Mouse (Mus musculus) 3T3-L1 (cell line): ENCODE data around the gene Wdr81.
A peak's percentile ranks its signal among the peaks of the same experiment; 100 is the strongest.

Experiments used
- DNase-seq: peaks from one replicate; pipeline ENCODE4 v3.0.0-alpha.2; 2015; ENCODE audit warnings: low read depth, low spot score

Wdr81 gene

DNA sequence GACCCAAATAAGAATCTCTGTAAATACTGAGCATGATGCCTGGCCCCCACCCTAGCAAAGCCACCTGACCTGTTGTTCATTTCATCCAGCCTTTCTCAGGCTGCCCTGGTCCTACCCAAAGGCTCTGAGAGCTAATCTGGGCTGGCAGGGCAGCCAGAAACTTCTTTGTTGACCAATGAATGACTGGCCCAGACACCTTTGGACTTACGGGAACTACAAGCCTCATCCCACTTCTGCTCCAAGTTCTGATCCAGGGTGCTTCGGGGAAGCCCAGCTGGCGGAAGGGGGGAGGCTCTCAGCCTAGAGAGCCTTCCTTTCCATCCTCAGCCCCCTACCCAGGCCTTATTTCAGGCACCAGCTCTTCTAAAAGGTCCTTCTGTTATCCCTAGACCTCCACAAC, 15.7 kb downstream of the Wdr81 start:
- DNase-seq = no peak

DNA sequence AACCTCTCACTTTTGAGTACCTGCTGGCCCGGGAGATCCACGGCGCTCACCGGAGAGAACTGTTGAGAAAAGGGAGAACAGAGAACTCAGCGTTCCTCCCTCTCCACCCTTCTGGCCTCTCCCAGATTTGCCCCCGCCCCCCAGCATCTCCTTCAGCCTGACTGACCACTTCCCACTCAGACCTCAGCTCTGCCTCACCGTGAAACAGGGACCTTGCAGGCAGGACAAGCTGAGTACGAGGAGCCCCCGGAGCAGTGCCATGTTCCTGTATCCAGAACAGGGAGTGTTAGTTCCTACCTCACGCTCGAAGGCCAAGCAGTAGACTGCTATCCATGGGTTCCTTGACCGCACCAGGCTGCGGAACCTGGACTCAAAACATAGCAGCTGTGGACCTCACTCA, 16.3 kb downstream of the Wdr81 start:
- DNase-seq = no peak

DNA sequence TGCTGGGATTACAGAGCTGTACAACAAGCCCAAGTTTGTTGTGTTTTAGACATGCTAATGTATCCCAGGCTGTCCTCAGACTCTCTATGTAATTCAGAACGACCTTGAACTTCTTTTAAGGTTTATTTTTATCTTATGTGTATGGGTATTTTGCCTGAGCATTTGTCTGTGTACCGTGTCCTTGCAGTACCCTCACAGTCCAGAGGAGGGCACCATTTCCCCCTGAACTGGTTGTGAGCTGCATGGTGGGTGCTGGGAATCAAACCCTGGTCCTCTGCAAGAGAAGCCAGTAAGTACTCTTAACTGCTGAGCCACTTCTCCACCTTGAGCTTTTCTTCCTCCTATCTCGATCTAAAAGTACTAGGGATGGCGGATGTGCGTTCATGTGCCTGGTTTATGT, 20.4 kb downstream of the Wdr81 start:
- DNase-seq = no peak

DNA sequence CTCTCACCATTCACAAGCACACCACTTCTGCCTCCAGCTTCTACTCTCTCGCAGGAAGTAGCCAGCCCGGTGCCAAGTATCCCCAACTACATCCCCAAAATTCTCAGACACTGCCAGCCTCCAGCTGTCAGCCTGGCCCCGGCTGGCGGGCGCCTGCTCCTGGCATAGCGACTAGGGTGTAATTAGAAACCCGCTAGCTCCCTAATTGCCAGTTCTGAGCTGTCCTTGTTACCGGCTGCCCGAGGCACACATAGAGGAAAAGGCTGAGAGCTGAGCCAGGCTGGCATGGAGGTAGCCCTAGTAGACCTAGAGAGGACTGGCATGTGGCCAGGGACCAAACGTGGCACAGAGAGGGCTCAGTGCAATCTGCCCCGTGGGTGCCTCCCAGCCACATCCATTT, 23.2 kb downstream of the Wdr81 start:
- no peak for DNase-seq

DNA sequence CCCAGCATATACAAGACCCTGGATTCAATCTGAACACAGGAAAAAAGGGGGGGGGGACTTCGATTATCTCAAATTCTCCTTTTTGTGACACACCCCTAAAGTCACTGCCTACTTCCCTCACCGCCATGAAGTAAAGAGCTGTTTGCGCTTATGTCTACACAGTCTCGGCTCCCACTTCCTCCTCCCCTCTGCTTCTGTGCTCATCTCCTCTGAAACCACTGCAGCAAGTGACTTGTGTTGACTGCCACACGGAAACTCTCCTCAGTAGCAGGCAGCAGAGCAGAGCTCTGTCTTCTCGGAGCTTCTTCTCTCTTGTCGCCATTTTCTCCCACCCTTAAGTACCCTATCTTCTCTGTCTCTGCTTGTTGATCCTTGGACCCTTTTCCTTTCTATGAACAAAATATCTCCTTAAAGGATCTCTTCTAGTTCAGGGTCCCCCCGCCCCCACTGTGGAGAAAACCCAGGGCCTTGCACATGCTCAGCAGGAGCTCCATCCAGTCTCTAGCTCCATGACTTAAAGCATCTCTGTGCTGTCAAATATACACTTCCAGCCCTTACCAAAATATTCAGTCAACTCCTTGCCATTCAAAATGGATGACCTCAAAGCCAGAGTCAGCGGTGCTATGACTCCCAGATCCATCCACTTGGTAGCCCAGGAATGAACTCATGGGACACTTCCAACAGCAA, 25.4 kb downstream of the Wdr81 start:
- no peak for DNase-seq

DNA sequence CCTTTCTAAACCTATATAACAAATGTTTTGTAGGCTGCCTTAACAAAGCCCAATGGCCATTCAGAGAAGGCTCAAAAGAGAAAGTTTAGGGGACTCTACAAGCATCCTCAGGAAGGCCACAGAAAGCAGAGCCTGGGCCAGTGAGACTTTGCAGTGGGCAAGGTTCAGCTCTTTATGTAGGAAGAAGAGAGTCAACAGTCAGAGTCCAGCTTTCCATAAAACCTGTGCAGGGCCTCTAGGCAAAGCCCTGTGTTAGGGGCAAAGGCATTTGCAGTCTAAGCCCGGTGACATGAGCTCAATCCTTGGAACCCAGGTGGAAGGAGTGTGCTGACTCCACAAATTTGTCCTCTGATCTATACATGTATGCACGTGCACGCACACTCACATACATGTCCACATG, 30.1 kb downstream of the Wdr81 start:
- DNase-seq = no peak

DNA sequence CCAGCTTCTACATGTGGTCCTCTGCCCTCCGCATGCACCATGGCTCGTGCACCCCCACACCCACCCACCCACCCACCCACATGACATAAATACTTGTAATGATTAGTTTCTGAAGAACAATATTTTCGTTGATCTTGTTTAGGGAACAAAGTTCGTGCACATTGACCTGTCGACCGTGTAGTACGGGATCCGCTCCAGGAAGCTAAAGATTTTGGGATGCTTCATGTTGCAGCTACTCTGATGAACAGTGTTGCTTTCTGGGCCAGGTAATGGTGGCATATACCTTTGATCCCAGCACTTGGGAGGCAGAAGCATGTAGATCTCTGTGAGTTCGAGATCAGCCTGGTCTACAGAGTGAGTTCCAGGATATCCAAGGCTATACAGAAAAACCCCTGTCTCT, 30.5 kb downstream of the Wdr81 start:
- DNase-seq = no peak

DNA sequence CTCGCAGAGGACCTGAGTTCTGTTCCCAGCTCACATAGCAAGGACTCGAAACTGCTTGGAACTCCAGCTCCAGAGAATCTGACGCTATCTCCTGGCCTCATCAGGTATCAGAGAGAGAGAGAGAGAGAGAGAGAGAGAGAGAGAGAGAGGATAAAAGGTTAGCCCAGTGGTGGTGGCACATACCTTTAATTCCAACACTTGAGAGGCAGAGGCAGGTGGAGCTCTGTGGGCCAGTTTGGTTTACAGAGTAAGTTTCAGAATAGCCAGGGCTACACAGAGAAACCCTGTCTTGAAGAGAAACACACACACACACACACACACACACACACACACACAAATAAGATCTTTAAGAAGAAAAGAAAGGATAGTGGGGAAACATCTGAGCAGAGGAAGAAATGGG, 31.4 kb downstream of the Wdr81 start:
- DNase-seq = no peak

DNA sequence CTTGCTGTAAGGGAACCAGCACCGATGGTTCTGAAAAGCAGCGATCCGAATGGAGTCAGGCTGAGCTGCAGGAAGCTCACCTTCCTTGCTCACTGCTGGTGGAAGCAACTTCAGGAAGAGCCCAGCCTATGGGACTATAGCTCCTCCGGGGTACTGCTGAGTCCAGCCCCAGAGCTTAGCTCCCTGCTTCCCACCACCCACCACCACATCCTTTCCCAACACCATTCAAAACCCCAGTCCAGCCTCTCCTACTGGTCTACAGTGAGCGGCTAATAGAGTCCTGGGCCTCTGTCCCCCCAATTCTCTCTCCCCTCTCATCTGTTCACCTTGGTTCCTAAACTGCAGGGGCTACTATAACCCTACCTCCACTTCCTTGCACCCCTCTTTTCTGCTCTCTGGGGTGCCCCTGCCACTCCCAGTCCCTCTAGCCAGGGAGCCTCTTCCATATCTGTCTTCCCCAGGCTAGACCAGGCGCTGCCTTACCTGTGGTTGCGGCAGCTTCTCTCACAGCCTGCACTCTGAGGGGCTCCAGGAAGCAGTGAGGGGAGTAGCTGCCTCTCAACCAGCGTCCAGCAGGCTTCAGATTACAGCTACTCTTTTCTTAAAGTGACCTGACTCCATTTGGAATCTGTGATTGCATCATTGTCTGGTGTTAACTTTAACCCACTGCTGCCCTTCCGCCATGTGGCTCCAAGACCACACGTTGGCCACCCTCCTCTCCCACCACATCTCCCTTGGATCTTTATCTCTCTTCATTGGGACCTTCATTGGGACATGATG, 32.3 kb downstream of the Wdr81 start, which contains the start of gene Serpinf1:
TSS of gene Serpinf1 (minus strand) at position 689 of the 780 bp plus-strand sequence.
- peak; percentile 78 for DNase-seq

DNA sequence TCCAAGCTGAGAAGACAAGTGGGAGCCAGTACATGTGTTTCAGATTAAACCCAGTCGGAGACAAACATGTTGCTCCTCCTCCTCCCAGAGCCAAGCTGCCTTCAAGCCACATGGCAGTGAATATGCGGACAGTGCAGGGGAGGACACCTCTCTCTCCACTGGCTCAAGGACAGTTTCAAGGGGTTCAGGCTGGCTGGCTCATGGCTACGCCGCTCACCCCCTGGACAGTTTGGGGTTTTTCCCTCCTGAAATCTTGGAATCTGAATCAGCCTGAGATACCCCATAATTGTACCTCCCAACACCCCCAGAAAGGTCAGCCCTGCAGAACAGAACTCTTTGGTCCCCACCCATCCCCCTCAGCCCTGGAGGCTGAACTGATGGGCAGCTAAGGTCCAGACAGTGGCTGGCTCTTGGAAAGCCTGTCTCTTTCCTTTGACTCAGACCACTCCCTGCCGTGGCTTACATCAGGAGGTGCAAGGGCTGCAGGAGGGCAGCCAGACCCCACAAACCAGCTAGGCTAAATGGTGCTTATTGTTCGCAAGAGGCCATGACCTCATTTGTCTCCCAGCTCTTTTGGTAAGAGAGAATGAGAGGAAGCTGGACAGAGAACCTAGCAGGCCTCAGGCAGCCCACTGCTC, 33.0 kb downstream of the Wdr81 start:
- peak; percentile 92 for DNase-seq

DNA sequence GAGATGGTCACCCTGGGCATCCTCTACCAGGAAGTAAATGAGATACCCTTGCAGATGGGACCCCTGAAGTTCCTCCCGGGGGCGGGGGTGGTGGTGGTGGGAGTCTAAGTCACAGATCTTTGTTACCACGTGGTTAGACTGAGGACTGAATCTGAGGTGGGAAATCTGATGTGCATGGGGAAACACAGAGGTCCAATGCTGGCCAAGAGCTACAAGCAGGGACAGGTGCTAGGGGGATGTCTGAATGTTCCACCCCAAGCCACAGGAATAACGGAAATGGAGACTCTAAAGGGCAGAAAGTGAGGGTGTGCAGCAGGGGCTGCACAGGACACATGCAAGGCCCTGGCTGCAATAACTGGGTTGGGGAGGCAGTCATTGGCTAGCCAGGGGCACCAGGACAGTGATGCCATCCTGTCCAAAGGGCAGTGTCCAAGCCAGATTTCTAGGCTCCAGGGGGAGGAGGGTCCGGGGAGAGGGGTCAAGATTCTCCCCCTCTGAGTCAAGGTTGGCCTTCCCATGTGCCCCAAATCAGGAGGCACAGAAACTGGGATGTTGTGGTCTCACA, 33.6 kb downstream of the Wdr81 start:
- no peak for DNase-seq

DNA sequence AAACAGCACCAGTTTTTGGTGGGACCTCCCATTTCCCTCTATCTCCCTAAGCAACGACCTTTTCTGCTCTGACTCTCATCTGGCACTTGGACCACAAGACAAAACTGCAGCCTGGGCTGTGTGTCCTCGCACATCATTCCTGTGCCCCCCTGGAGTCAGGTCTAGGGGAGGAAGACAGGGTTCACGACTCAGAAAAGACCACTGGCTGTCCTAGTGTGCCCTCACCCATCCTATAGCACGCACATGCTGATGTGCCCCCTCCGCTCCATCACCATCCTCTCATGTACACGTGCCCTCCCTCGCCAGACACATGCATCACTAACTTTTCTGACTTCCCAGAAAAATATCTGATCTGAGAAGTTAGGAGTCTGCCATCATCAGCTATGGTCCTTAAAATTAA, 34.5 kb downstream of the Wdr81 start:
- no peak for DNase-seq

DNA sequence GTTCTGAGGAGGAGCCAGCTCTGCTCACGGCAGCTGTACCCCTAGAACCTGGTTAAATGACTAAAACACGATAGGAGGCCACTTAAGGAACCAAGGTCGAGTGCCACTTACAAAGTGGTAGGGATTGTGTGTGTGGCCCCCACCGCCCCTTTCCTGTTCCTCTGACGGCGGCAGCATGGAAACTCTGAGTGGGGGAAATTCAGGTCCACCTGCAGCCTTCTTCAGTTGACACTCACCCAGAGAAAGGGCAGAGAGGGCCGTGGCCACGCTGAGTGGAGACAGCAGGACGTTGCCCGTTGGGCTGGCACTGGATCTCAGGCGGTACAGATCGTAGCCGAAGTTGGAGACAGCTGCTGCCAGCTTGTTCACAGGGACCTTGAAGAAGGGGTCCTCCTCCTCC, 38.5 kb downstream of the Wdr81 start:
- DNase-seq = no peak

DNA sequence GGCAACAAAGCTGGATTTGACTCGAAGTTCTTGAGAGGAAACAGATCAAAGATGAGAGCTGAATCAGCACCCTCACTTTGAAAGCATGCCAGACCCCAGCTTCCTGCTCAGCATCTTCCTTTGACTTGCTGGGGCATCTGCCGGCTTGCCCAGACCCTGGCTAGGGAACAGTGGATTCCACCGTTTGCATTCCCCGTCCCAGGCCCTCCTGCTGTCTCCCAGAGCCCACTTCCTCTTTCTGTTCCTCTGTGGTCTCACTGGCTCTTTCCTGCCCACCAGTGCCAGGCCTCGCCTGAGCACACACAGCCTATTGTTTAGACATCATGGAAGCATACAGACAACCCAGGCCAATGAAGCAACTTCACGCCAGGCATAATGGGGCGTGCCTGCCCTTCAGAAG, 39.4 kb downstream of the Wdr81 start:
- no peak for DNase-seq

DNA sequence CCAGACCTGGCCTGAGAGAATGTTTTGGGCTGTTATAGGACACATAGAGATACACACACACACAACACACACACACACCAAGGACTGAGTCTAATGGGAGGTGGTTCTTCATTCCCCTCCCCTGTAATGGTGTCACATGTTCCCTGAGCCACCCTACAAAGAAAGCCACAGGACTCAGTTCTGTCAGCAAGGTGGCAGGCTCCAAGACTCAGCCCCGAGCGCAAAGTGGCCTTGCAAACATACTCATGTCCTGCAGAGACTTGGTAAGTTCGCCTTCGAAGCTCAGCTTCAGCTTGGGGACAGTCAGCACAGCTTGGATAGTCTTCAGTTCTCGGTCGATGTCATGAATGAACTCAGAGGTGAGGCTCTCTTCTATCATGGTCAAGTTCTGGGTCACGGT, 43.9 kb downstream of the Wdr81 start:
- DNase-seq = no peak

DNA sequence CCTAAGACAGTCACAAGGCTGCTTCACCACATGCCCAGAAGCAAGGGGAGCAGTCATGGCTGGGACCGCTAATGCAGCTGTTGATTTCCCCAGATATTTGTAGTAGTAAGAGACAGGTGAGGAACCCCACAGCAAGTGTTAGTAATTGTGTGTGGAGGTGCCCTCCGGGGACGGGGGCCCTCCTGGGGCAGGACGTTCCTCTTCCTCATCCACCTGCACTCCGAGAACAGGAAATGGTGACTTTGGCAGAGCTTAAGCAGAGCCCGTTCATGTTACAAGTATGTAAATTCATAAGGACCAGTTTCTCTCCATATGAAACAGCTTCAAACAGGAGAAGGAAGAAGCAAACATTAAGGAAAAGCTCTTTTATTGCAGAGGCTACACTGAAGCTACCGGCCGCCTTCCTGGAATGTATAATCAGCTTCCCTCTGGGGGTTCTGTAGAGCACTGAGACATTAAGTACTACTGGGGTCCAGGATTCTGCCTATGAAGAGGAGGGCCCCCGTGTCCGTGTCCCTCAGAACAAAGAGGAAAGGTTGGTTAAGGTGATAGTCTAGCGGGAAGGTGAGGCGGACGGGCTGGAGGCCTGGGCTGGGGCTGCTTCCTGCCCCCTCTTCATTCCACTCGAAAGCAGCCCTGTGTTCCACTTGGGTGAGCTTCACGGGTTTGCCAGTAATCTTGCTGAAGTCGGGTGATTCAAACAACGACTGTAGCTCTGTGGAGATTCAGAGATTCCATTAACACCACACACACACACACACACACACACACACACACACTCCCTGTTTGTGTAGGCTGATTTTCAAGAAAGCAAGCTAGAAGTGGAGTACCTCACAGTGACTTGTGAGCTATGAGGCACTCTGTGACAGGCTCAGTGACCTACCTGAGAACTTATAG, 44.6 kb downstream of the Wdr81 start:
- no peak for DNase-seq

DNA sequence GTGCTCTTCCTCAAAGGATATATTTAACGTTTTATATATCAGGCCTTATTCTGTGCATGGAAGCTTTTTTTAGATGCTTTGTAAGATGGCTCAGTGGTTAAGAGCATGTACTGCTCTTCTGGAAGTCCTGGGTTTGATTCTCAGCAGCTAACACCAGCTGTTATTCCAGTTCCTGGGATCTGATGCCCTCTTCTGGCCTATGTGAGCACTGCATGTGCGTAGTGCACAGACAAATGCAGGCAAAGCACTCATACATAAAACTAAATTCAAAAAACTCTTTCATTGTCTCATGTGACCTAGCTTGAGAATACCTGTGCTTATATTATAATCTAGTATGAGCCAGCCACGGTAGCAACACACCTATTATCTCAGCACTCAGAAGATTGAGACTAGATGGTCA, 47.7 kb downstream of the Wdr81 start:
- DNase-seq = peak; percentile 72

DNA sequence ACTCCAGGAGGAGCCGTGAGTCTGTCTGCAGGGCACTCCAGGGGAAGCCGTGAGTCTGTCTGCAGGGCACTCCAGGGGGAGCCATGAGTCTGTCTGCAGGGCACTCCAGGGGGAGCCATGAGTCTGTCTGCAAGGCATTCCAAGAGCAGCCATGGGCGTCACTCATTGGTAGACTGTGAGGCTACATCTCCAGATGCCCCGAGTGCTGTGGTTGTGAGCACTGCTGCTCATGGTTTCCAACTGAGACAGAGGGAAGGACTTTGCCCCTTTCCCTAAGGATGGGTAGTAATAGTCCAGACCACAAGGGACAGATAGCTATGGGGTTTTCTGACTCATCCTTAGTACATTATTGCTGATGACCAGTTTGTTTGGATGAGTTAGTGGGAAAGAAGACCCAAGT, 48.4 kb downstream of the Wdr81 start:
- DNase-seq = peak; percentile 75

DNA sequence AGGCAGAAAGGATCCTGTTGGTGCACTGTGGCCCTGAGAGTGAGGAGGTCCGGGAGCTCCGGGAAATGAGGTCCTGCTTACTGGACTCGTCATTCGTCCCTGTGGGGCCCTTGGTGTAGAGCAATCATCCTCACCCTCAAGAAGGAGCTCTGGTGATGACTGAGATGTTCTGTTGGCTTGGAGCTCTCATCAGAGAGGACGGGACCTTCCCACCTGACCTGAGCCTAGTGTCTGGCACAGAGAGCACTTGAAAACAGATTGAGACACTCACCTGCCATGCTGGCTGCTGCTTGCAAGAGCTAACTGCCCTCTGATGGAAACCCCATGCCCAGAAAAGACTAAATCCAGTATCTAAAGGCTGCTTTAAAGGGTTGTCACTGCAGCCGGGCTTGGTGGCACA, 49.7 kb downstream of the Wdr81 start:
- DNase-seq = no peak

DNA sequence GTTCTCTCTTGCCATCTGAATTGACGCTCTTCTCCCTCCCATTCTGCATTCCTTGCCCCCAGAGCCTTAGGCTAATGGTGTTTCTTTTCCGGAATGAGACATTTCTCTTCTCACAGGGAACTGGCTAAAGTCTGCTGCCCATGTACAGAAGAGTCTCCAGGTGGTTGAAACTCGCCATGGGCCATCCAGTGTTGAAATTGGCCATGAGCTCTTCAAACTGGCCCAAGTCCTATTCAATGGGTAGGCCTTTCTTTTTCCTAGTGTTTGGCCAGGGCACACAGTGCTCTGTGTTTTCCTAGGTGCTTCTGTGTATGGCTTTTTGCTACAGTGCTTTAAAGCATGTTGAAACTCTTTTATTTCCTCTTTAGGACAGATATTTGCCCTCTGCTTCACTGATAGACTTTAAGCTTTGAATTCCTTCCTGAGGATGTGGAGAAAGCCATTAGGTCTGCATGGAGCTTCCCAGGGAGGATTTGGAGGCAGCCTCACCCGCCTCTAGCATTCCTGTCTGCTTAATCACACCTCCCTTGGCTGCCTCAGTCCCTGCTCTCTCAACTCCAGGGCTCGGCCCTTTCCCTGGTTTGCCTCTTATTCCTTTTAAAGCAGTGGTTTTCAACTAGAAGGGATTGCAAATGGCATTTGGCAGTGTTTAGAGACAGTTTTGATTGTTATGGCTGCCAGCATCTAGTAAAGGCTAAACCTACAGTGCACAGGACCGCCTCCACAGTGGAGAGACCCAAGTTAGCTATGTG, 51.0 kb downstream of the Wdr81 start:
- DNase-seq = peak; percentile 95

DNA sequence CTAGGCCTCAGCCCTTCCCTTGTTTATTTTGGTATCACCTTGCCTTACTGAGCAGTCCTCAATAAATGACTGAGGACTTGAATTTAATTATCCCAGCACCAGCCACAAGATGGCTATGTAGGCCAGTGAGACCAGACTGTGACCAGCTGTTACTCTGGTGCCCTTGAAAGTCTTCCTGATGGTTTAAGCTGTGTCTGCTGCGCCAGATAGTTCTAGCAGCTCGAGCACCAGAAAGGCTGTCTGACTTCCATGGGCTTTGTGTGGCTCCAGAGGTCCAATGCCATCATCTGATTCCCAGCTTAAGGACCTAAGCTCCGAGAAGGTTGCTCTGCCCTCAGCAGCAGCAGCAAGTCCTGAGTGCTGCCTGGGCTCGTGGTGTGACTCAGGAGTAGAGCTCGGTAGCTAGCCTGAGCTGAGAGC, 52.2 kb downstream of the Wdr81 start:
- DNase-seq = peak; percentile 86
